Mouse (Mus musculus) heart, postnatal 0 days (tissue): ENCODE measurements at regions not wholly inside any gene's neighbourhood (a gene's known extent, or its start where the extent isn't known, plus 50 kb on each side); places are given as distances from the start of the nearest gene placed in this dataset.

ENCODE experiments used
- CTCF ChIP-seq: IDR thresholded peaks from 2 replicates; pipeline ENCODE4 v1.5.1; 2016; ENCODE audit warnings: antibody characterized with exemption, control low read depth, low read depth
- EP300 ChIP-seq: IDR thresholded peaks from 2 replicates; pipeline ENCODE4 v1.6.1; 2016; ENCODE audit warnings: antibody characterized with exemption, low read depth

DNA sequence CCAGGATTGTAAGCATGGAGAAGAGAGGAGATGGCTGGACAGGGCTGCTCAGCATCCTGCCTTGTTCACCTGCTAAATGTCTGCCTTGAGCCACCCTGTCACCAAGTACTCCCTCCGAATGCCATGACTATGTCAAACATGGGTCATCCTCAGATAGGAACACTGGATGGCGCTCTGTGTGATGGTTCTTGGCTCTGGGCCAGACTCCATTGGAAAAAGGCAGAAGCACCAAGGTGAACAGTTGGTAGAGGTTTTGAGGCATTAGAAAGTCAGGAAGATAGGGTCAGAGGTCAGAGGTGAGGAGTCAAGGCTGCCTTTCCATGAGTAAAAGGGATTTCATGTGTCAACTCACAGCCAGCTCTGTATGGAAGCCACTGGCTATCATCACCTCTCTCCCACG lies 471.9 kb downstream of the Tcerg1l start:
- no peak for TF ChIP-seq CTCF
- no peak for TF ChIP-seq EP300
